Mouse (Mus musculus) forebrain, embryonic 11.5 days (tissue): ENCODE measurements around the gene Kctd17. TPM values are rescaled to one million over a fixed set of nuclear protein-coding genes. Genes with fewer than 3 reads are reported as not detected.

ENCODE experiments used
- ATAC-seq: fragments of 200-750 bp; cut with Nextera tagmentation; replicated peaks from 2 replicates; pipeline ENCODE4 v1.8.0; 2017; ENCODE audit warnings: moderate TSS enrichment; ENCODE audit not compliant: low FRiP score
- DNase-seq: peaks from one replicate; pipeline ENCODE4 v3.0.0-alpha.2; 2017; ENCODE audit warnings: low spot score
- H3K27ac ChIP-seq: fragments of 300-500 bp; sonication (generic); 2 replicates; pipeline ENCODE4 v1.5.1; 2014; ENCODE audit warnings: low read depth, low read length
- H3K27me3 ChIP-seq: fragments of 300-500 bp; sonication (generic); 2 replicates; pipeline ENCODE4 v1.6.1; 2014; ENCODE audit warnings: mild to moderate bottlenecking, low read length, mixed read lengths; ENCODE audit not compliant: control insufficient read depth, insufficient read depth
- H3K36me3 ChIP-seq: fragments of 300-500 bp; sonication (generic); 2 replicates; pipeline ENCODE4 v1.6.1; 2014; ENCODE audit warnings: mild to moderate bottlenecking, low read length, moderate library complexity, mixed read lengths; ENCODE audit not compliant: control insufficient read depth, insufficient read depth
- H3K4me1 ChIP-seq: fragments of 300-500 bp; sonication (generic); replicated peaks from 2 replicates; pipeline ENCODE4 v1.6.1; 2014; ENCODE audit warnings: low read length, mixed read lengths; ENCODE audit not compliant: control insufficient read depth, insufficient read depth
- H3K4me2 ChIP-seq: fragments of 300-500 bp; sonication (generic); 2 replicates; pipeline ENCODE4 v1.6.1; 2014; ENCODE audit warnings: low read depth, mild to moderate bottlenecking, low read length, moderate library complexity, mixed read lengths; ENCODE audit not compliant: severe bottlenecking
- H3K4me3 ChIP-seq: fragments of 300-500 bp; sonication (generic); 2 replicates; pipeline ENCODE4 v1.5.1; 2014; ENCODE audit warnings: low read depth, low read length
- H3K9ac ChIP-seq: fragments of 300-500 bp; sonication (generic); 2 replicates; pipeline ENCODE4 v1.6.1; 2014; ENCODE audit warnings: low read length
- H3K9me3 ChIP-seq: fragments of 300-500 bp; sonication (generic); 2 replicates; pipeline ENCODE4 v1.6.1; 2016; ENCODE audit warnings: low read length, mixed read lengths; ENCODE audit not compliant: control insufficient read depth
- WGBS: fragments of 180-500 bp; shearing (Covaris S2); extraction: QIAGEN DNeasy Blood & Tissue Kit; methylation state at CpG from one replicate; pipeline ENCODE4 v1.1.7; 2014; 5-methylcytosine and 5-hydroxymethylcytosine counted together
- polyA plus RNA-seq: library from polyadenylated mRNA; unstranded; fragments of >200 nt; fragmentation: Nextera tagmentation; extraction: Ambion mirVana; gene quantifications from 2 replicates; pipeline ENCODE4 v1.2.1, GENCODE M21; 2014

The Kctd17 gene
- polyA plus RNA-seq, 1 experiment from 2014 or later: 67.9 TPM

- DNase-seq (no peak), ATAC-seq (no peak)
- no peak overlapping the region for H3K27ac ChIP-seq
- no peaks in the 10 kb centered on the region for H3K9me3 ChIP-seq
- no peak overlapping the region for H3K9ac ChIP-seq
- WGBS: 78% methylated on average over 1 of the region's 1 CpGs
- H3K4me1 ChIP-seq: no peaks in the 10 kb centered on the region
- no peaks in the 10 kb centered on the region for H3K27me3 ChIP-seq
- no peak overlapping the region for H3K4me2 ChIP-seq
- no peak overlapping the region for H3K4me3 ChIP-seq
- no peaks in the 10 kb centered on the region for H3K36me3 ChIP-seq
Observed at GRCm38 (mm10) chr15:78476878-78477277, 48.5 kb downstream of the Kctd17 start.

- H3K27me3 ChIP-seq: no peaks in the 10 kb centered on the region
- 90% methylated on average over 4 of the region's 4 CpGs for WGBS
- no peak overlapping the region for H3K9ac ChIP-seq
- H3K4me2 ChIP-seq: no peak overlapping the region
- no peak for DNase-seq
- no peak overlapping the region for H3K4me3 ChIP-seq
- no peaks in the 10 kb centered on the region for H3K9me3 ChIP-seq
- ATAC-seq: no peak
- no peak overlapping the region for H3K27ac ChIP-seq
- no peaks in the 10 kb centered on the region for H3K36me3 ChIP-seq
- no peaks in the 10 kb centered on the region for H3K4me1 ChIP-seq
Observed at GRCm38 (mm10) chr15:78478073-78478472, 49.7 kb downstream of the Kctd17 start.

- DNase-seq (no peak), ATAC-seq (no peak)
- H3K9ac ChIP-seq: no peak overlapping the region
- no peaks in the 10 kb centered on the region for H3K36me3 ChIP-seq
- H3K27me3 ChIP-seq: no peaks in the 10 kb centered on the region
- H3K9me3 ChIP-seq: no peaks in the 10 kb centered on the region
- no peaks in the 10 kb centered on the region for H3K4me1 ChIP-seq
- no peak overlapping the region for H3K27ac ChIP-seq
- H3K4me3 ChIP-seq: no peak overlapping the region
- 83% methylated on average over 5 of the region's 5 CpGs for WGBS
- no peak overlapping the region for H3K4me2 ChIP-seq
Observed at GRCm38 (mm10) chr15:78479470-78479869, 51.1 kb downstream of the Kctd17 start.

GRCm38 (mm10) chr15:78480111-78480510 is 51.7 kb downstream of the Kctd17 start:
- WGBS: 66% methylated on average over 7 of the region's 7 CpGs
- H3K27me3 ChIP-seq: no peaks in the 10 kb centered on the region
- H3K9ac ChIP-seq: no peak overlapping the region
- H3K36me3 ChIP-seq: no peaks in the 10 kb centered on the region
- no peak for DNase-seq
- H3K4me1 ChIP-seq: no peaks in the 10 kb centered on the region
- no peak for ATAC-seq
- no peak overlapping the region for H3K27ac ChIP-seq
- H3K9me3 ChIP-seq: no peaks in the 10 kb centered on the region
- H3K4me3 ChIP-seq: no peak overlapping the region
- no peak overlapping the region for H3K4me2 ChIP-seq

- no peak for ATAC-seq
- no peak for DNase-seq
- H3K27me3 ChIP-seq: no peaks in the 10 kb centered on the region
- no peaks in the 10 kb centered on the region for H3K9me3 ChIP-seq
- no peak overlapping the region for H3K4me2 ChIP-seq
- 85% methylated on average over 2 of the region's 2 CpGs for WGBS
- H3K4me3 ChIP-seq: no peak overlapping the region
- H3K9ac ChIP-seq: no peak overlapping the region
- no peaks in the 10 kb centered on the region for H3K4me1 ChIP-seq
- H3K27ac ChIP-seq: no peak overlapping the region
- H3K36me3 ChIP-seq: no peaks in the 10 kb centered on the region
Observed at GRCm38 (mm10) chr15:78480991-78481390, 52.6 kb downstream of the Kctd17 start.

GRCm38 (mm10) chr15:78481448-78482000 is 53.2 kb downstream of the Kctd17 start:
- Histone ChIP-seq H3K4me1 (no peaks in the 10 kb centered on the region), H3K4me2 (no peak overlapping the region), H3K9ac (no peak overlapping the region), H3K27me3 (no peaks in the 10 kb centered on the region), H3K36me3 (no peaks in the 10 kb centered on the region), H3K9me3 (no peaks in the 10 kb centered on the region), H3K27ac (no peak overlapping the region), H3K4me3 (no peak overlapping the region)
- 62% methylated on average over 9 of the region's 9 CpGs for WGBS
- DNase-seq (no peak), ATAC-seq (no peak)

GRCm38 (mm10) chr15:78482518-78482917 is 54.2 kb downstream of the Kctd17 start:
- H3K27ac ChIP-seq: no peak overlapping the region
- no peak overlapping the region for H3K4me3 ChIP-seq
- H3K4me1 ChIP-seq: no peaks in the 10 kb centered on the region
- DNase-seq: no peak
- no peaks in the 10 kb centered on the region for H3K9me3 ChIP-seq
- no peaks in the 10 kb centered on the region for H3K27me3 ChIP-seq
- 87% methylated on average over 3 of the region's 3 CpGs for WGBS
- no peaks in the 10 kb centered on the region for H3K36me3 ChIP-seq
- H3K9ac ChIP-seq: no peak overlapping the region
- no peak overlapping the region for H3K4me2 ChIP-seq
- no peak for ATAC-seq

- Histone ChIP-seq H3K4me3 (no peak overlapping the region), H3K27ac (no peak overlapping the region), H3K9ac (no peak overlapping the region), H3K9me3 (no peaks in the 10 kb centered on the region), H3K36me3 (no peaks in the 10 kb centered on the region), H3K4me2 (no peak overlapping the region), H3K4me1 (no peaks in the 10 kb centered on the region), H3K27me3 (no peaks in the 10 kb centered on the region)
- 77% methylated on average over 4 of the region's 4 CpGs for WGBS
- no peak for ATAC-seq
- no peak for DNase-seq
Observed at GRCm38 (mm10) chr15:78483311-78483710, 54.9 kb downstream of the Kctd17 start.

- Histone ChIP-seq H3K9me3 (no peaks in the 10 kb centered on the region), H3K4me1 (no peaks in the 10 kb centered on the region), H3K4me2 (no peak overlapping the region), H3K27ac (no peak overlapping the region), H3K36me3 (no peaks in the 10 kb centered on the region), H3K9ac (no peak overlapping the region), H3K27me3 (no peaks in the 10 kb centered on the region), H3K4me3 (no peak overlapping the region)
- no peak for ATAC-seq
- 94% methylated on average over 1 of the region's 1 CpGs for WGBS
- no peak for DNase-seq
Observed at GRCm38 (mm10) chr15:78486564-78486963, 58.2 kb downstream of the Kctd17 start.
